Mouse (Mus musculus) cerebellum, adult 11-12 months (tissue): ENCODE results near the gene Tfdp1.
A peak's percentile ranks its signal among the peaks of the same experiment; 100 is the strongest.

ENCODE experiments used
- DNase-seq: peaks from one replicate; pipeline ENCODE4 v3.0.0; 2022

Tfdp1 gene

DNA sequence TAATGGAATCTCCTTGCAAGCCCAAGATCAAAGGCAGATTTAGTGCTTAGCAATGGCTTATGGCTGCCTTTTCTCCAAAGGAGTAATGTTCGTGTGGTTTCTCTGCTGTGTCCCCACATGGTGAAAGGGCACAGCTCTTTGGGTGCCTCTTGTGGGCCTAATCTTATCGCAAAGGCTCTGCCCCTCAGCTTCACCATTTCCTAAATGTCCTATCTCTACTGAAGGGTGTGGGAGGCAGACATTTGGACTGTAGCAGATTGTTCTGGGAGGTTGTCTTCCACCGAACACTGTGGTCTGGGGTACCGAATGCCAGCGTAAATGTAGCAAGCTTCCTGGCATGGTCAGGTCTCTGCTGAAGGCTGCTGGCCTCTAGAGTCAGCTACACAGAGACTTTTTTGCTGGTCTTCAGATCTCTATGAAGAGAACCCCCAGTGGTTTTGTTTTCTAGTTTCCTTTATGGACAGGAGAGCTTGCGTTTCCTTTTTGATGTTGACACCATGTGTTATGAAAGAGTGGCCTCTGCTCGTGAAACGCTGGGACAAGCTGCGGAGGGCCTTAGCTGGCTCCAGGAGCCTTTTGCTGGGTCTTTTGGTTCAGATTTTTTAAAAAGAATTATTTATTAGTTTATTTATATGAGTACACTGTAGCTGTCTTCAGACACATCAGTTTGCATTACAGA is 14.7 kb downstream of the Tfdp1 start:
- no peak for DNase-seq

DNA sequence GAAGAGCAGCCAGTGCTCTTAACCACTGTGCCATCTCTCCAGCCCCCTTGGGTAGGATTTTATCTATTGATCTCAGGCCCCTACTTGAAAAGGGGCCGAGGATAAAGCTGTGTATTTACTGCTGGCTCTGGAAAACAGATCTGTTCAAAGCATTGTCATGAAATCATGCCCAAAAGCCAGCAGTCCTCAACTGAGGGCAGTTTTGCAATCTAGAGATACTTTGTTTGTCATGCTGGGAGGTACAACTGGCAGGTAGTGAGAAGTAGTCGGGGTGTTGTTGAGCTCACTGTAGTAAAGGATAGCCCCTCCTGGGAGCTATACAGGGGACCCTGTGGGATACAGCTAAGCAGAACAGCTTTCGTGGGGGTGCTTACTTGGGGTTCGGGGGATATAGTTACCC is 15.3 kb downstream of the Tfdp1 start:
- DNase-seq: no peak

DNA sequence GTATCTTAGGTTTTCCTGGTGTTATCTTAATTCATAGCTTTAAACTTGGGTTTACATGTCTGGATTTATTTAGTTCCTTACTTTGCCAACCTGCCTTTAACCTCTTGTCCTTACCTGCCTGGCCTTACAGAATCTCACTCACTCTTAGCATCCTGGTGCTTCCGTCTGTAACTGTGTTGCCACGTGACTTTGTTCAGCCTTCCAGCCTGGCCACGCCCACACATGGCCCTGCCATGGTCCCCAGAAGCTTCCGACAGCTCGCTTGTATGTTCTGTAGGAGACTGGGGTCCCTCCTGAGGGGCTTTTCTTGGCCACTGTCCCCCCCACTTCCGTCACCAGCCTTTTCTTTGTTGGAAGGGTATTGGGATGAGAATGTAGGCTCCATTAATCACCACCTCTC is 17.7 kb downstream of the Tfdp1 start:
- DNase-seq: no peak

DNA sequence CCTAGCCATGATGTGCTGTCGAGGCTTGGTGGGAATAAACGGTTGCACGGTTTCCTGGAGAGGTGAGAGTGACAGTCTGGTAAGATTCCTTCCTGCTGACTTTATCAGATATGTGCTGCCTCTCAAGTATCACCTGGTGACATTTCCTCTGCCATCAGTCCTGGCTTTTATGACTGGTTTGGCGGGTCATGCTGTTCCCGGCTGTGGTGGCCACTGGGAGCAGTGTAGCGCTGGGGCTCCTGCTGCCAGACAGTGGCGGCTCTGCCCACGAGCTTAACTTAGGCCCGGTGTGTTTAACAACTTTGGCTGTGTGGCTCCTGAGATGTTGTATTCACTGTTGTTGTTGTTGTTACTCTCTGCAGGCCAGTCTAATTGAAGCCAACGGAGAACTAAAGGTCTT is 18.1 kb downstream of the Tfdp1 start:
- DNase-seq: no peak

DNA sequence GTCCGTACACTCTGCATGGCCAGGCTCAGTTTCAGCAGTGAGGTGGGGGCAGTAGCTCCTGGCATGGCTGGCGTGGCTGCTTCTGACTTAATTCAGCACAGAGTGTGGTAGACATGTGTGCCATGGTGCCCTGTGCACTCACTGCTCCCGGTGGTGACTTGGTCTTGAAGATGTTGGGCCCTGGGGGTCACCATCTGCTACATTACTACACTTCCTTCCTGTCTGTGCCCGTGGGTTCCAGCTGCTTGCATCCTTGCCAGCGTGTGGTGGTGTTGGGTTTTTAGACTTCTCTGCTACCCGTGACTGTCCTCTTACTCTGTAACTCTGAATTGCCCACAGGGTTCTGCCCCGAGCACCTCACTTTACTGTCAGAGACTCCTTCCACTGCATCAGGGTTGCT is 21.7 kb downstream of the Tfdp1 start:
- DNase-seq: no peak

DNA sequence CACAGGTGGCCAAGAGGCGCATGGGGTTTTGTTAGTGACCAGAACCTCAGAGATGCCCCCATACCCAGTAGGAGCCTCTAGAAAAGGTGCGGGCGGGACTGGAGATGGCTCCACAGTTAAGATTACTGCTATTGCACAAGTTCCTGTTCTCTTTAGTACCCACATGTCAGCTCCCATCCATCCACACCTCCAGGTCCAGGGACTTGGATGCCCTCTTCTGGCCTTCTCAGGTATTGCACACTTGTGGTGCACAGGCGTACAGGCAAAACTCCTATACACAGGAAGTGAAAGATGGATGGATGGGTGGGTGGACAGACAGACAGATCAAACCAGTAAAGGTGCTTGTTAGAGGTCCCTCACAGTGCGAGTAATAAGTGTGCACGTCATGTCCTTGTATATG is 23.3 kb downstream of the Tfdp1 start:
- DNase-seq: no peak

DNA sequence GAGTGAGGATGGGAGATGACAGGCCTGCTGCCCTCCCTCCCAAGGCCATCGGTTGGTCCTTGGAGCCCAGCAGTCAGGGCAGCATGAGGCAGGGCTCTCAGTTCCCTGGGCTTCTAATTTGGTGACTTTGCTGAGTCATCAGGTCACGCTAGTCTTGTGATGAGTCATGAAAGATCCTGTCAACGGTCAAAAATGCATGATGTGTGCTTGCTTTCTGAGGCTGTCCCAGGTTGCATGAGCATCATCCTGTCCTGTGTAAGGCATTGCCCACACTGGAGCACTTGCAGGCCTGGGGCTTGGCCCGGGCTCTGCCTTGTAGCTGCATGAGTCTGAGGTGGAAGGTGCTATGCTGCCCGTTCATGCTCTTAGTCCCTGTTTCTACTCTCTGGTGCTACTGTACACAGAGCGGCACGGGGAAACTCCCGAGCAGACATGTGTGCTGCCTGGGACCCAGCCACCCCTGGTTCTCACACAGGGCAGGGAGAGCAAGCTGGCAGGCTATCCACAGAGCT is 34.7 kb downstream of the Tfdp1 start:
- no peak for DNase-seq

DNA sequence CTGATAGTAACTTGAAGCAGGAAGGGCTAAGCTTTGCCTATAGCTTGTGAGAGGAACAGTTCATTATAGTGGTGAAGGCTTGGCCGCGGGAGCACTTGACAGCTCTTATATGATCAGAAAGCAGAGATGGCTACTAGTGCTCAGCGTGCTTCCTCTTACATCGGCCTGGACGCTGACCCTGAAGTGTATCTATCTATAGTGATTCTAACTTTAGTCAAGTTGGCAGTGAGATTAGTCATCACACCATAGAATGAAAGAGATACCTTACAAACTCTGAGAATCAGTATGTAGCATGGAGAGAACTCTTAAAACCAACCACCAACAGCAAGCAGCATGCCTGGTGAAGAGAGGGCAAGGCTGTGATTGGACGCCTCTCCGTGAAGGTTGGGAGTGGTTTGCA is 43.1 kb downstream of the Tfdp1 start:
- DNase-seq: no peak

DNA sequence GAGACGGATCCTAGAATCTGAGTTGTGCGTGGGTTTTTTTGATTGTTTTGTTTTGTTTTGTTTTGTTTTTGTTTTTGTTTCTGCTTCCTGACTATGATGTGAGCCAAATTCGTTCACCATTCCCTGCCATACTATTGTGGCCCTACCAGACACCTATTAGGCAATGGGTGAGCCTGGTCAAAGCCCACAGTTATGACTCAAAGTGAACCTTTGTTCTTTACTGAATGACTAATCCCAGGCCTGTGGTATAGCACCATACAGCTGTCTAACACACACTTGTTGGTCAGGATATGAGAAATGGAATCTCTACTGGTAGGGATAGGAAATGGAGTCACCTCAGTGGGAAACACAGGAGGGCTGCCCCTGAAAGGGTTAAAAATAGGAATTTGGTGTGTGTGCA is 44.0 kb downstream of the Tfdp1 start:
- DNase-seq: no peak

DNA sequence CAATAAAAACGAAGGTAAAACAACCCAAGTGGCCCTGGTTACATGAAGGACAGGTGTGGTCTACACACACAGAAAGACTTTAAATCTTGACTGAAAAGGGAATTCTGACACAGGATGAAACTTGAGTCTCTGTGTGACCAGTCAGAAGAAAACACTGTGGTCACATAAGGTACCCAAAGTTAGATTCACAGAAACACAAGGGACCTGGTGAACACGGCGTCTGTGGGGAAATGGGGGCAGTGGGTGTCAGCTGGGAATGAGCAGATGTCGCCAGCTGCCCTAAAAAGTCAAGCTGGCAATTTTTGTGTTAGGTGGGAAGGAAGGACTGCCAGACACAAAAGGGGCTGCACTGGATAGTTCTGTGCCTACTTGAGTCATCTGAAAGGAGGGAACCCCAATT is 44.4 kb downstream of the Tfdp1 start:
- no peak for DNase-seq

DNA sequence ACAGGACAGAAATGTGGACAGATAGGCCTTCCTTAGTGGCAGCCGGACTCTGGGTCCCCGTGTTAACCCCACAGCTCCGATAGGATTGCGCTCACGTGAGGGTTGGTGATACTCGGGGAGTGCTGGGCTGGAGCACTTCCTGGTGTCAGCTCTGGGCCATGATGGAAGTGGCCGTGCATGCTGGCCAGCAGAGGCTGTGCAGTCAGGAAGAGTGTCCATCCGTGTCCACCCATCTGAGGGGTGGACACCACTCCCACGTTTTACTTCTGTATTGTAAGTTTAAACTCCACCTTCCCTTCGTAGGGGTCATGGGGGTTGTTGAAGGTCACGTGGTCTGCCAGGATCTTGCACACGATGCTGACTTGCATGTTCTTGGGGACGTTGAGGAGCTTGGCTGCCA is 47.8 kb downstream of the Tfdp1 start:
- DNase-seq: no peak

DNA sequence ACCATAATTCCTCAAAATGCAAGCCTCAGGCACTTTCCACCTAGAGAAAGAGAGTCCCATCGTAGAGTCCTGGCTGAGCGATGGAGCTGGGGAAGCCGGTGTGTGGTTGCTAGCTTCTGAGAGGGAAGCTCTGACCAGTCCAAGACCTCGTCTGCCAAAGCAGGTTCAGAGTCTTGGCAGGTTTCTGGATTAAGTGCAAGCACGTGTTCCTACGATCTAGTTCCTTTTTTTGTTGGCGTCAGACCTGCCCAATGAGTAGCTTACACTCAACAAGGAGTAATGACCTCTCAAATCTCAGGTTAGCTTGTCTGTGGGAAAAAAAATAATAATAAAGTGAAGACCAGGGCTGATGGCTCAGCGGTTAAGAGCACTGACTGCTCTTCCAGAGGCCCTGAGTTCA is 49.2 kb downstream of the Tfdp1 start:
- no peak for DNase-seq

DNA sequence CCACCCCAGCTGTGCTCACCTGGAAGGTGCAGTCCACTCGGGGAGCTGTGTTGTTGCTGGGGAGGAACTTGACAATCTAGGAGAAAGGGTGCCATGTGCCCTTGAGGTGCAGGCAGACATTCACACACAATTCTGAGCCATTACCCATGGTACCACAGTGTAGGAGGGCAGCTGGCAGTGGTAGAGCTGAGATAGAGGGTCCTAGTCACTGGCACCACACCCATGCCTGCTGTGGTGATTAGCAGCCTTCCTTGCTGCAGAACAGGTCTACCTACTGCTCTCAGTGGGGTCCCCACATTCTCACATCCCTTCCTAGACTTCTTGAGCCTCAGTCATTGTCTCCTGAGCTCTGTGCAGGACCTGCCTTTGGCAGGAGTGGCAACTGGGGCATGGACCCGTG is 50.2 kb downstream of the Tfdp1 start:
- DNase-seq: no peak

DNA sequence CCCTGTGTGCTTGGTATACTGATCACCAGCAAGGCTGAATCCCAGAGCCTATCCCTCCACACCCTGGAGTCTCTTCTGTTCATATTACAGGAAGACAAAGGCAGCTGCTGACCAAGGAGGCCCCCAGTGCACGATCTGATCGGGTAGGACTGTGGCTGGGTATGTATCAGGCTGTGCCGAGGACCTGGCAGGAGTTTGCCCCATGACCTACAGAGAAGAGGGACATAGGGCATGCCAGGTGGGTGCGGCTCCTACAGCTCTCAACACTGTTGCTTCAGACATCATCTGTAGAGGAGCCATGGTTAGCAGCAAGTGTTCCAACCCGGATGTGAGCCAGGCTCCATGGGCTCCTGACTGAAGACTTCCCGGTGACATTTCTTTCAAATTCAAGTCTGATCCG is 55.3 kb downstream of the Tfdp1 start:
- DNase-seq: no peak

DNA sequence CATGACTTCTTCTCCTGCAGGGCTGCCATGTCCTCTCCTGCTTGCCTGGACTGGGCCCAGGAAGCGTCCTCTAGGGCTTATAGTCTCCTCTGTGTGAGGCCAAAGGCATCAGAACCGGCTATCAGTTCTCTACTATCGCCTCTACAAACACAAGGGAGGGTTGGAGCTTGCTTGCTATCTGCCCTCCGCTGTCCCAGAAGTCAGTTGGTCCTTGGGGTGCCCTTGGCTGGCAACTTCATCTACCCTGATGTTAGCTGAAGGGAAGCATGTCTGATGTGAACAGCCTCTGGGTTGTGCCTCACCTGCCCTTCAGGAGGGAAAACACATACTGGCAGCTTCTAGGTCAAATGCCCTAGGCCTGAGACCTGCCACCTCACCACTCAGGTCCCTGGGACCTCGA is 58.2 kb downstream of the Tfdp1 start, which contains the start of gene Atp4b:
TSS of gene Atp4b (minus strand) at position 101 of the 400 bp plus-strand sequence.
- DNase-seq: no peak

DNA sequence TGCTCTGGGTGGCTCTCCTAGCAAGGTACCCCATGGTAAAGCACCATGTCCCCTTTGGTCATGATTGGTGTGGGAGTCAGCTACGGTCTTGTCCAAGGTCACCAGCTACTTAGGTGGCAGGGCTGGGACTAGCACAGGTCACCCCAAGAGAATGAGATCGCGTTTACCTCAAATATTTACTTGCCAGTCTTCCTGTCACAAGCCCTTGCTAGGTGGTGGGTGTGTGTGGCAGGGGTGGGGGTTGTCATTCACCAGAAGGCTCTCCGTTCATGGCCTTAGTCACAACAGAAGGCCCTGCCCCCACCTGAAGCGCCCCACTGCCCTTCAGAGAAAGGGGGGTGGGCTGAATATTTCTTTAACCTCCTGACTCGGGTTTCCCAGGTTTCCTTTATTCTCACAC is 65.0 kb downstream of the Tfdp1 start:
- no peak for DNase-seq

DNA sequence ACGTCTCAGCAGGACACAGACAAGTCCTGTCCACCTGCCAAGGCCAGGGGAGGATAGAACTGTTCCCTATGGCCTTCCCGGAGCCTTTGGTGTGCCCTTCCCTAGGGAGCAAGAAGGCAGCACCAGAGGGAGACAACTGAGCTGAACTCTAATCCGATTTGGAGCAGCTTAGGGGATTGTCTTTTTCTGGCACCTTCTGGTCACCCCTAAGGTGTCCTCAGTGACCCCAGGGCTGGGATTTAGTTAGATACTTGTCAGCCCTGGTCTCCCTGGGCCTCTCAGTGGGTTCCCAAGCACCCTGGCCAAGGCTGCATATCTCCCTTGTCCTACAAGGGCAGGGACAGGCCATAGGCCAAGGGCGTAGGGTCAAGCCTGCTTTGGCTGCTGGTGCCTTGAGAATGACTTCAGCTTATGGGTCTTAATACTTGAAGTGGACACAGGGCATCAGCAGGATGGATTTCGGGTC is 66.1 kb downstream of the Tfdp1 start, which contains the start of gene Grk1:
TSS of gene Grk1 (plus strand) at position 416 of the 466 bp plus-strand sequence.
- DNase-seq: no peak

DNA sequence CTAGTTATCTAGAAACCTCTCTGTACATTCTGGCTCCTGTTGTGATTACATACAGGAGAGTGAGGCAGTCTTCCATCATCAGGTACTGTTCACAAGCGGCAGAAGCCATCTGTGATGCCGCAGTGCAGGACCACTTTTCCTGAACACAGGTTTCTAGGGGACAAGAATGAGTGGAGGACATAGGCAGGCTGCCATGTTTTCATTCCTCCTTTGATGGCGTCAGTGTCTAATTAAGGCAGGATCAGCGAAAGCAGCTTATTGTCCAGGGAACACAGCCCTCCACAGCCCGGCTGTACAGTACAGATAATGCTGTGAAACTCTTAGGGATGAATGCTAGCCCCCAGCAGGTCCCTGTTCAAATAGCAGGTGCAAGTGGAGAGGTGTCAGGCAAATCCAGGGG is 67.5 kb downstream of the Tfdp1 start:
- no peak for DNase-seq

DNA sequence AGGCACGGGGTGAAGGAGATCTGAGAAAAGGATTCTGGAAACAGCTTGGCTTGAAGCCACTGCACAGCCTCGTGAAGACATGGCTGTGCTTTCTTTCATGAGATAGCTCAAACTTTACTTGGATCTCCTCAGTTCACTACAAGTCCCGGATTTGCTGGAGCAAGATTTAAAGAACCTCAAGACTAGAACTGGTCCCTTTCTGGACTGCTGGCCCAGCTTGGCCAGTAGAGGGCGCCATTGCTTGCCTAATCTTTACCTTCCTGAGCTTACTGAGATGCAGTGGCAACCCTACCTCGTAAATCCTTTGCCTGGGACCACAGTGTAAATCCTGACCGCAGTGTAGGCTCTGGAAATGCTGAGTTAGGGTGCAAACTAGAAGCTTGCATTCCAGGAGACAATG is 73.0 kb downstream of the Tfdp1 start:
- peak; percentile 43 for DNase-seq

DNA sequence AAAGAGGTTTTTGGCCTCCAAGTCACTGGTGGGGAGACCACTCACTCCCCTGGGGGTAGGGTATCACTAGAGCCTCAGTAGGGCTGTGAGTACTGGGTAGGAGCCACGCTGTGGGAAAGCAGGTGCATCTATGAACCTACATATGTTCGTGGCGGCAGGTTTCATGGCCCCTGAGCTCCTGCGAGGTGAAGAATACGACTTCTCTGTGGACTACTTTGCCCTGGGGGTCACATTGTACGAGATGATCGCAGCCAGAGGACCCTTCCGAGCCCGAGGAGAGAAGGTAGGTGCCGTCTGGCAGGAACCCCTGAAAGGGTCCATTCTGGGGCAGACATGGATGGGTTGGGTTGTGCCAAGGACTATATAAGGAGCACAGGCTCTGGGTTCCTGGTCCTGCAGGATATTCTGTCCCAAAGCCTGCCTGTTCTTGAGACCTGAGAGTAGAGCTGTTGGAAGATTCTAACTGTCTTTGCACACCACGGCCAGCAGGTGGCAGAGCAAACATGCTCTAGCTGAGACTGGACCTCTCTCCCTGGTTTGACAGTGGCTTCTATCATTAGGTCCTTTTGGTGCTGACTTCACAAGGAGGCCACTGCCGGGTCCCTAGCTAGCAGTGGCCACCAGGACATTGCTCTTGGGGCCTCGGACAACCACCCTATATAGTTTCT is 74.5 kb downstream of the Tfdp1 start:
- peak; percentile 12 for DNase-seq

DNA sequence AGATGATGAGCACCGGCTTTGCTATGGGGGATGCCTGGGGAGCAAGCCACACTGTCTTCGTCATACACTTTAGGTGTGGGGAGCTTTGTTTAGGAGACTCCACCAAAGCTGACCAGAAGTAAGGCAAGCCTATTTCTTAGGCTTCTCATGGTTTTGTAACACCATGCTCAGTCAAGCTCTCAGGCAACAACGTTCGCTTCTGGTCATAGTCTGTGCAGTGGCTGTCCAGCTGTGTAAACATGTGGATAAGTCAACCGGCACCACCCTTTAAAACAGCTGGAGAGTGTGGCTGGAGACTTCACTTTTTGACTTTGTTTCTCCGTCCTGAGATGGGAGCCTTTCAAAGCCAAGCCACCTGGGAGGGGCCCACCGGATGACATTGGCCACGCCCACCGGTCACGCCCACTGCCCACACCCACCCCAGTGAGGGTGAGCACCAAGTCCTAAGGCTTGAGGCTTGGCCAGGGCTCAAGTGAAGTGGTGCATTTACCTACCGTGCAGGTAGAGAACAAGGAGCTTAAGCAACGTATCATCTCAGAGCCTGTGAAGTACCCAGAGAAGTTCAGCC is 75.4 kb downstream of the Tfdp1 start:
- DNase-seq: no peak

DNA sequence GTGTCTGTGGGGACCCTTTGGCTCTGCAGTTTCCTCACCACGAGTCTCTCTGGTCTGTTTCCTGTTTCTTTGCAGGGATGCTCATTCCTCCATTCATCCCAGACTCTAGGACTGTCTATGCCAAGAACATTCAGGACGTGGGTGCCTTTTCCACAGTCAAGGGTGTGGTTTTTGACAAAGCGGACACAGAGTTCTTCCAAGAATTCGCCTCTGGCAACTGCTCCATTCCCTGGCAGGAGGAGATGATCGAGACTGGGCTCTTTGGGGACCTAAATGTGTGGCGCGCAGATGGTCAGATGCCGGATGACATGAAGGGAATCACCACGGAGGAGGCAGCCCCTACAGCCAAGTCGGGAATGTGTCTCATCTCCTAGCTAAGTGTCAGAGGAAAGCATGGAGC is 77.3 kb downstream of the Tfdp1 start:
- DNase-seq: no peak

DNA sequence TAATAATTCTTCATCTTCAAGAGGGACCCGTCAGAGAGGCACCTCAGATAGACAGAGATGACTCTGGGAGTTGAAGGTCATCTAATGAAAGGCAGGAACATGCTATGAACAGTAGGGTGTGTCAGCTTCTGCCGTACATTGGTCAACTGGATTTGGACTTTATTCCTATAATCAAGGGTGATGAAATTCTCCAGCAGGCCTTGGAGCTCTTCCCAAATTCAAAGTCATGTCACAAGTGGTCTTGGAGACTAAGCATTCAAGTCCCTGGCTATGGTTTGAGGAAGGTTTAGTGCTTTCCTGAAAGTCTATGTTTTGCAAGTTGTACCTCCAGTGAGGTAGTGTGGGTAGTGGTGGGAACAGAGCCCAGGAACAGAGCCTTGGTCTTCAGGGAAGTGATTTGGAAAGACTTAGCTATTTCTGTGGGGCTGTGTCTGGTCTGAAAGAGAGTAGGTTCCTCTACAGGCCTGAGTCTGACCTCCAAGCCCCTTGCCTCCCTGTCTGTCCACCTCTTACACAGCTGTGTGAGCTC is 80.6 kb downstream of the Tfdp1 start:
- DNase-seq: no peak

DNA sequence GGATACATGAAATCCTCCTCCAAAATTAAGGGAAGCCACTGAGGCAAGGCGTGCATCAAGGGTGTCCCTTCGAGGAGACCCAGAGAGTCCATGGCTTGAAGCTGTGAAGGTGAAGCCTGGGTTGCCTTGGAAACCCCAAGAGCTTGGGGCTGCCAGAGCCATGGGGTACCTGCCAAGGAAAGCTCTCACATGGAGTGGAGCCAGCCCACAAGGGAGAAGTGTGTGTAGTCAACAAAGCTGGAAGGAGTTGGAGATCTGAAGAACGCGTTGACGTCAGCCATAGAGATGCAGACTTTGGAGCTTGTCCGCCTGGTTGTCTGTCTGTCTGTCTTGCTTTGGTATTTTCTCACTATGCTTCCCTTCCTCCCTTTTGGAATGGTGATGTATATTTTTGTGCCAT is 82.4 kb downstream of the Tfdp1 start:
- no peak for DNase-seq
